Mouse (Mus musculus): Measurements from ENCODE around the gene H2-M10.6. TPM values are rescaled to one million over a fixed set of nuclear protein-coding genes. Genes with fewer than 3 reads are reported as not detected.
"Not testable (repeated sequence)": the region's sequence is repeated elsewhere in the genome, so short reads cannot be mapped to it uniquely, and the experiment has no call there.

Gene H2-M10.6
- total and polyA plus RNA-seq, 2 experiments from 2014 or later, result not detected

DNA sequence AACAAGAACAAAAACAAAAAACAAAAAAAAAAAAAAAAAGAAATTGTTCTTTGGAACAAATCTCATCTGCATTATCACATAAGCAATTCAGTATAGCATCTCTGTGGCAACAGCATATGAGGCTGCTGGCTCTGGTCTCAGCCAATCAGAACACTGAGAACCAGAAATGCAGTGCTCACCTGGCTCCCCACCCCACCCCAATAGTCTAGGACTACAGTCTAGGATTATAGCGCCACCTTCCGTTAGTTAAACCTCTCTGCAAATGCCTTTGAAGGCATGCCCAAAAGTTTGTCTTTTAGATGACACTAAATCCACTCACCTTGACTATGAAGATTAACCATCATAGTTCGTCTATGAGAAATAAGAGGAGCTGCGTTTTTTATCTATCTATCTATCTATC lies 13.6 kb downstream of the H2-M10.6 start:
- H3K9me3 ChIP-seq (replicated peaks; ENCODE audit: control insufficient read depth, low read length), result no peaks in the 10 kb centered on the region
- WGBS, result 20% methylated on average over 4 of the region's 4 CpGs

GRCm38 (mm10) chr17:36826002-36826401 lies 14.0 kb downstream of the H2-M10.6 start:
- WGBS, result 18% methylated on average over 5 of the region's 5 CpGs
- not testable (repeated sequence) for H3K4me3 ChIP-seq (ENCODE audit: low read depth, low read length); H3K4me1 ChIP-seq (ENCODE audit: control insufficient read depth, insufficient read depth); H3K27me3 ChIP-seq (ENCODE audit: control insufficient read depth, insufficient read depth, low read length); H3K36me3 ChIP-seq (replicated peaks; ENCODE audit: control insufficient read depth, insufficient read depth, low read length); H3K4me2 ChIP-seq (ENCODE audit: low read depth, low read length); H3K9me3 ChIP-seq (replicated peaks; ENCODE audit: control insufficient read depth, low read length); H3K27ac ChIP-seq (ENCODE audit: low read depth); H3K9ac ChIP-seq (replicated peaks; ENCODE audit: low read depth, low read length)
- peak; percentile 75 for ATAC-seq (ENCODE audit: insufficient read depth, low read depth)
- TF ChIP-seq CTCF (IDR thresholded peaks at IDR 0.05; ENCODE audit: low read depth), result peak; percentile 78
- DNase-seq (ENCODE audit: low spot score), result peak; percentile 82

More for the DNA sequence above, 13.6 kb downstream of the H2-M10.6 start:
- TF ChIP-seq CTCF (IDR thresholded peaks at IDR 0.05; ENCODE audit: low read depth), result no peak; the same call in 1 of the 2 replicates
- TF ChIP-seq EP300 (IDR thresholded peaks at IDR 0.05; ENCODE audit: low read depth), result no peak
- H3K9ac ChIP-seq (replicated peaks; ENCODE audit: low read depth, low read length), result no peak overlapping the region
- no peaks in the 10 kb centered on the region for H3K4me1 ChIP-seq (ENCODE audit: control insufficient read depth, insufficient read depth)
- H3K36me3 ChIP-seq (replicated peaks; ENCODE audit: control insufficient read depth, insufficient read depth, low read length), result no peaks in the 10 kb centered on the region
- H3K4me3 ChIP-seq (ENCODE audit: low read depth, low read length), result no peak overlapping the region
- no peak overlapping the region for H3K27ac ChIP-seq (ENCODE audit: low read depth)
- DNase-seq (ENCODE audit: low spot score) (no peak), ATAC-seq (ENCODE audit: insufficient read depth, low read depth) (no peak)
- H3K27me3 ChIP-seq (ENCODE audit: control insufficient read depth, insufficient read depth, low read length), result no peaks in the 10 kb centered on the region
- no peak overlapping the region for H3K4me2 ChIP-seq (ENCODE audit: low read depth, low read length)

GRCm38 (mm10) chr17:36828488-36828887 lies 16.5 kb downstream of the H2-M10.6 start:
- TF ChIP-seq EP300 (IDR thresholded peaks at IDR 0.05; ENCODE audit: low read depth) (no peak), CTCF (IDR thresholded peaks at IDR 0.05; ENCODE audit: low read depth) (no peak)

DNA sequence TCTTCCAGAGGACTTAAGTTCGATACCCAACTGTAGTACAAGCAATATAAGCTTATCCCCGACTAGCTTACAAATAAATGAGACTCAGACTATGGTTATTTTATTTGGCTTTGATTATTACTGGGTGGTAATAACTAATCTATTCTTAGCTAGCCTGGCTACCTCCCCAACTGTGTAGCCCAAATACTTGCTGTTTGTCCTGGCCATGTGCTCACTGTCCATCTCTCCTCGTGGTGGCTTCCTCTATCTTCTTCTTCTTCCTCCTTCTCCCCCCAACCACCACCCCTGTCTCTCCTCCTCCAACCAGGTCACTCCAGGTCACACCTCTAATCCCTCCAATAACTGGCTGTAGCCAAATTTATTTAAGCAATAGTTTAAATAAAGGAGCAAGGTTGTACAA lies 18.5 kb downstream of the H2-M10.6 start:
- Histone ChIP-seq H3K4me2 (ENCODE audit: low read depth, low read length) (no peak overlapping the region), H3K36me3 (replicated peaks; ENCODE audit: control insufficient read depth, insufficient read depth, low read length) (no peaks in the 10 kb centered on the region), H3K27me3 (ENCODE audit: control insufficient read depth, insufficient read depth, low read length) (no peaks in the 10 kb centered on the region), H3K4me3 (ENCODE audit: low read depth, low read length) (no peak overlapping the region), H3K9me3 (replicated peaks; ENCODE audit: control insufficient read depth, low read length) (no peaks in the 10 kb centered on the region), H3K9ac (replicated peaks; ENCODE audit: low read depth, low read length) (no peak overlapping the region), H3K4me1 (ENCODE audit: control insufficient read depth, insufficient read depth) (no peaks in the 10 kb centered on the region), H3K27ac (ENCODE audit: low read depth) (no peak overlapping the region)
- ATAC-seq (ENCODE audit: insufficient read depth, low read depth) (no peak), DNase-seq (ENCODE audit: low spot score) (no peak)
- TF ChIP-seq CTCF (IDR thresholded peaks at IDR 0.05; ENCODE audit: low read depth), result no peak
- no peak for TF ChIP-seq EP300 (IDR thresholded peaks at IDR 0.05; ENCODE audit: low read depth)
- WGBS, result 66% methylated on average over 3 of the region's 3 CpGs

More at GRCm38 (mm10) chr17:36828488-36828887, 16.5 kb downstream of the H2-M10.6 start:
- 69% methylated on average over 2 of the region's 2 CpGs for WGBS
- H3K9me3 ChIP-seq (replicated peaks; ENCODE audit: control insufficient read depth, low read length), result no peaks in the 10 kb centered on the region
- no peak overlapping the region for H3K27ac ChIP-seq (ENCODE audit: low read depth)
- H3K4me3 ChIP-seq (ENCODE audit: low read depth, low read length), result no peak overlapping the region
- no peak for DNase-seq (ENCODE audit: low spot score)
- H3K9ac ChIP-seq (replicated peaks; ENCODE audit: low read depth, low read length), result no peak overlapping the region
- no peak overlapping the region for H3K4me2 ChIP-seq (ENCODE audit: low read depth, low read length)
- no peak for ATAC-seq (ENCODE audit: insufficient read depth, low read depth)
- H3K36me3 ChIP-seq (replicated peaks; ENCODE audit: control insufficient read depth, insufficient read depth, low read length), result no peaks in the 10 kb centered on the region
- H3K27me3 ChIP-seq (ENCODE audit: control insufficient read depth, insufficient read depth, low read length), result no peaks in the 10 kb centered on the region
- no peaks in the 10 kb centered on the region for H3K4me1 ChIP-seq (ENCODE audit: control insufficient read depth, insufficient read depth)

DNA sequence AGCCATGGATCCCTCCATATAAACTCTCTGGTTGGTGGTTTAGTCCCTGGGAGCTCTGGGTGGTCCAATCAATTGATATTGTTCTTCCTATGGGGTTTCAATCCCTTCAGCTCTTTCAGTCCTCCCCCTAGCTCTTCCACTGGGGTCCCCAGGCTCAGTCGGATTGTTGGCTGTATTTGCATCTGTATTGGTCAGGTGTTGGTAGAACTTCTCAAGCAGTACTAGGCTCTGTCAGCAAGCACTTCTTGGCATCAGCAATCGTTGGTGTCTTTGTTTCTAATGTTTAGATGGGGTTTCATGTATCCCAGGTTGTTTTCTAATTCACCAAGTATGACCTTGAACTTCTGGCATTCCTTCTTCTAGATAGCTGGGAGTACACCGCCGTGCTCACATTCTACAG lies 20.7 kb downstream of the H2-M10.6 start:
- no peak overlapping the region for H3K27ac ChIP-seq (ENCODE audit: low read depth)
- no peak overlapping the region for H3K9ac ChIP-seq (replicated peaks; ENCODE audit: low read depth, low read length)
- DNase-seq (ENCODE audit: low spot score), result no peak
- H3K4me1 ChIP-seq (ENCODE audit: control insufficient read depth, insufficient read depth), result peaks cover 8% of the 10 kb centered on the region
- H3K27me3 ChIP-seq (ENCODE audit: control insufficient read depth, insufficient read depth, low read length), result no peaks in the 10 kb centered on the region
- H3K4me3 ChIP-seq (ENCODE audit: low read depth, low read length), result no peak overlapping the region
- no peak overlapping the region for H3K4me2 ChIP-seq (ENCODE audit: low read depth, low read length)
- H3K36me3 ChIP-seq (replicated peaks; ENCODE audit: control insufficient read depth, insufficient read depth, low read length), result no peaks in the 10 kb centered on the region
- TF ChIP-seq EP300 (IDR thresholded peaks at IDR 0.05; ENCODE audit: low read depth) (no peak), CTCF (IDR thresholded peaks at IDR 0.05; ENCODE audit: low read depth) (no peak)
- 47% methylated on average over 4 of the region's 4 CpGs for WGBS
- H3K9me3 ChIP-seq (replicated peaks; ENCODE audit: control insufficient read depth, low read length), result no peaks in the 10 kb centered on the region
- no peak for ATAC-seq (ENCODE audit: insufficient read depth, low read depth)
